Mouse (Mus musculus) heart, embryonic 15.5 days (tissue): ENCODE results near the gene Rbms3. TPM values are rescaled to one million over a fixed set of nuclear protein-coding genes. Genes with fewer than 3 reads are reported as not detected.

ENCODE experiments used
- ATAC-seq: fragments of 200-750 bp; cut with Nextera tagmentation; replicated peaks from 2 replicates; pipeline ENCODE4 v1.8.0; 2017; ENCODE audit warnings: low read depth, moderate TSS enrichment; ENCODE audit not compliant: insufficient number of reproducible peaks, insufficient read depth, low FRiP score
- H3K27ac ChIP-seq: fragments of 300-500 bp; sonication (generic); 2 replicates; pipeline ENCODE4 v1.5.1; 2015; ENCODE audit warnings: mild to moderate bottlenecking, inconsistent platforms
- H3K27me3 ChIP-seq: fragments of 300-500 bp; sonication (generic); 2 replicates; pipeline ENCODE4 v1.6.1; 2015; ENCODE audit warnings: inconsistent platforms
- H3K36me3 ChIP-seq: fragments of 300-500 bp; sonication (generic); 2 replicates; pipeline ENCODE4 v1.6.1; 2015; ENCODE audit warnings: mild to moderate bottlenecking, inconsistent platforms
- H3K4me1 ChIP-seq: fragments of 300-500 bp; sonication (generic); replicated peaks from 2 replicates; pipeline ENCODE4 v1.6.1; 2015; ENCODE audit warnings: inconsistent platforms
- H3K4me2 ChIP-seq: fragments of 300-500 bp; sonication (generic); 2 replicates; pipeline ENCODE4 v1.6.1; 2015; ENCODE audit warnings: inconsistent platforms, mild to moderate bottlenecking, moderate library complexity
- H3K4me3 ChIP-seq: fragments of 300-500 bp; sonication (generic); 2 replicates; pipeline ENCODE4 v1.5.1; 2015; ENCODE audit warnings: mild to moderate bottlenecking, inconsistent platforms
- H3K9ac ChIP-seq: fragments of 300-500 bp; sonication (generic); 2 replicates; pipeline ENCODE4 v1.6.1; 2015; ENCODE audit warnings: mild to moderate bottlenecking, inconsistent platforms
- H3K9me3 ChIP-seq: fragments of 300-500 bp; sonication (generic); replicated peaks from 2 replicates; pipeline ENCODE4 v1.6.1; 2016; ENCODE audit warnings: inconsistent platforms
- whole genome bisulfite sequencing: fragments of 180-500 bp; shearing (Covaris S2); methylation state at CpG from one replicate; pipeline ENCODE4 v1.1.7; 2015; ENCODE audit warnings: mixed read lengths; 5-methylcytosine and 5-hydroxymethylcytosine counted together
- polyA plus RNA-seq: library from polyadenylated mRNA; unstranded; fragments of >200 nt; fragmentation: Nextera tagmentation; extraction: Ambion mirVana; gene quantifications from 2 replicates; pipeline ENCODE4 v1.2.1, GENCODE M21; 2015

The Rbms3 gene
- polyA plus RNA-seq, 1 experiment from 2014 or later: 36.5 TPM

- H3K4me1 ChIP-seq: peaks cover 36% of the 10 kb centered on the region
- H3K27me3 ChIP-seq: no peaks in the 10 kb centered on the region
- no peak for ATAC-seq
- peak overlapping the region; percentile 70 for H3K4me2 ChIP-seq
- H3K27ac ChIP-seq: peak overlapping the region; percentile 88
- 25% methylated on average over 13 of the region's 13 CpGs for WGBS
- H3K36me3 ChIP-seq: no peaks in the 10 kb centered on the region
- peak overlapping the region; percentile 74 for H3K4me3 ChIP-seq
- H3K9me3 ChIP-seq: no peaks in the 10 kb centered on the region
- peak overlapping the region; percentile 81 for H3K9ac ChIP-seq
These were observed 379.5 kb downstream of the Rbms3 start for GRCm38 (mm10) chr9:117250036-117250830.

- Histone ChIP-seq H3K27me3 (no peaks in the 10 kb centered on the region), H3K27ac (peak overlapping the region; percentile 73), H3K9ac (no peak overlapping the region), H3K9me3 (no peaks in the 10 kb centered on the region), H3K4me3 (peak overlapping the region; percentile 19; the same call in 1 of the 2 replicates), H3K36me3 (no peaks in the 10 kb centered on the region), H3K4me2 (peak overlapping the region; percentile 50), H3K4me1 (peaks cover 31% of the 10 kb centered on the region)
- 22% methylated on average over 5 of the region's 5 CpGs for WGBS
- no peak for ATAC-seq
These were observed 382.3 kb downstream of the Rbms3 start for GRCm38 (mm10) chr9:117247311-117247980.

- 0 out of 2 replicates have a peak overlapping the region, but pooled peaks have one; percentile 73 for H3K27ac ChIP-seq
- no peaks in the 10 kb centered on the region for H3K27me3 ChIP-seq
- WGBS: 75% methylated on average over 12 of the region's 12 CpGs
- H3K9ac ChIP-seq: no peak overlapping the region
- ATAC-seq: no peak
- 0 out of 2 replicates have a peak, but pooled peaks cover 4% of the 10 kb centered on the region for H3K9me3 ChIP-seq
- peaks cover 7% of the 10 kb centered on the region for H3K36me3 ChIP-seq
- no peak overlapping the region for H3K4me3 ChIP-seq
- H3K4me1 ChIP-seq: peaks cover 31% of the 10 kb centered on the region
- H3K4me2 ChIP-seq: peak overlapping the region; percentile 50
These were observed 383.5 kb downstream of the Rbms3 start for GRCm38 (mm10) chr9:117246173-117246572.

DNA sequence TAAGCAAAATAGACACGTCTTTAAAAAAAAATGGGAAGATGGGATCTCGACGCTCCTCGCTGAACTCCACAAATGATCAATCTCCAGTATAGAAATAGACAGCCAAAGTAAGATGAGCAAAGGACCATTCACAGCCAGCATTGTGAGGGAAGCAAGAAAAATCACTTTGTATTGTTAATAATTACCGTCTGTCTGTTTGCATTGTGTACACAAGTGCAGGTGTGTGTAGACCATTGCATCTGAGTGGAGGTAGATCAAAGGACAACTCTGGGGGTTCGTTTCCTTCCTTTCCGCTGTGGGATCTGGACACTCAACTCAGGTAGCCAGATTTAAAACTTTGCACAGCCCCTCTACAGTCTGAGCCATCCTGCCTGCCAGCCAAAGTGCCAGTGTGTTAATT, 386.3 kb downstream of the Rbms3 start:
- no peak overlapping the region for H3K4me2 ChIP-seq
- no peak overlapping the region for H3K4me3 ChIP-seq
- ATAC-seq: no peak
- no peaks in the 10 kb centered on the region for H3K27me3 ChIP-seq
- peaks cover 8% of the 10 kb centered on the region for H3K36me3 ChIP-seq
- H3K27ac ChIP-seq: no peak overlapping the region
- 0 out of 2 replicates have a peak, but pooled peaks cover 4% of the 10 kb centered on the region for H3K9me3 ChIP-seq
- H3K4me1 ChIP-seq: peaks cover 22% of the 10 kb centered on the region
- WGBS: 86% methylated on average over 7 of the region's 7 CpGs
- H3K9ac ChIP-seq: no peak overlapping the region

- Histone ChIP-seq H3K36me3 (no peaks in the 10 kb centered on the region), H3K9me3 (no peaks in the 10 kb centered on the region), H3K27ac (no peak overlapping the region), H3K4me3 (no peak overlapping the region), H3K4me2 (no peak overlapping the region), H3K4me1 (peaks cover 13% of the 10 kb centered on the region), H3K9ac (no peak overlapping the region), H3K27me3 (no peaks in the 10 kb centered on the region)
- 84% methylated on average over 6 of the region's 6 CpGs for WGBS
- no peak for ATAC-seq
These were observed 395.0 kb downstream of the Rbms3 start for GRCm38 (mm10) chr9:117234726-117235075.

GRCm38 (mm10) chr9:117234065-117234725, 395.5 kb downstream of the Rbms3 start:
- no peak overlapping the region for H3K9ac ChIP-seq
- no peak overlapping the region for H3K4me2 ChIP-seq
- H3K4me3 ChIP-seq: no peak overlapping the region
- H3K27me3 ChIP-seq: no peaks in the 10 kb centered on the region
- 86% methylated on average over 5 of the region's 5 CpGs for WGBS
- no peak for ATAC-seq
- H3K4me1 ChIP-seq: peaks cover 13% of the 10 kb centered on the region
- no peaks in the 10 kb centered on the region; the same call in 1 of the 2 replicates for H3K36me3 ChIP-seq
- no peaks in the 10 kb centered on the region for H3K9me3 ChIP-seq
- H3K27ac ChIP-seq: no peak overlapping the region

DNA sequence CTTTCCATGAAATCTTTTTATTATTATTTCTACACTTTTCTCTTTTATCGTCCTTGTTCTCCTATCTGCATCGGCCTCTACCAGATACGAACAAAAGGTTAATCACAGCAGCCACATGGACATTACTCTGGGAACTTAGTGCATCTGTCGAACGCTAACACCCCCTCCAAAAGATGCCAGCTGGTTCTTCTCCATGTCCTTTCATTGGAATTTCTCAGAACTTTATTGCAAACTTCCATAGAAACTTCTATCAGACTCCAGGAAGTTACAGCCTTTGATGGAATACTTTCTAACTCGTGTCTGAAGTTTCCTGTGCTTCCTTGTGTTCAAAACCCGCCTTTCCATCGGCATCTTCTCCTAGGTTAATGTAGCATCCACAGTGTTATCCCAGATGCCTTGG, 407.0 kb downstream of the Rbms3 start:
- 66% methylated on average over 8 of the region's 8 CpGs for WGBS
- Histone ChIP-seq H3K27me3 (no peaks in the 10 kb centered on the region), H3K9ac (no peak overlapping the region), H3K4me1 (peaks cover 4% of the 10 kb centered on the region; the same call in 1 of the 2 replicates), H3K9me3 (no peaks in the 10 kb centered on the region), H3K27ac (no peak overlapping the region), H3K4me3 (no peak overlapping the region), H3K36me3 (no peaks in the 10 kb centered on the region), H3K4me2 (no peak overlapping the region)
- no peak for ATAC-seq

DNA sequence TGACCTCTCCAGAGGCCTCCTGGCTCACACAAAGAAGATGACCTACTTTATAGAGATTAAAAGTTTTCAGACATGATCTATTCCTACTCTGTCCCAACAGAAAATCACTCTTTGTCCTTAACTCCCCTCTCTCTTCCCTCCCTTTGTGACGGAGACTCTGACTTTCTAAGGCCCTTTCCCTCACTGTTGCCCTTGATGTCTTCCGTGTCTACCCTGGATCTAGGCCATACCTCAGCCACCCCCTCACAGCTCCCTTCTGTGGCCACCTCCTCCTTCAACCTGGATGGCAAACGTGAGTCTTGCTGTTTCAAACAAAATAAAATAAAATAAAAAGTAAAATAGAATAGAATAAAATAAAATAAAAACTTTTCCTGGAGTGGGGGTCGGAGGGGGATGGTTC, 408.2 kb downstream of the Rbms3 start:
- H3K4me2 ChIP-seq: no peak overlapping the region
- 76% methylated on average over 4 of the region's 4 CpGs for WGBS
- H3K27ac ChIP-seq: no peak overlapping the region
- no peak for ATAC-seq
- peaks cover 7% of the 10 kb centered on the region; the same call in 1 of the 2 replicates for H3K4me1 ChIP-seq
- H3K27me3 ChIP-seq: no peaks in the 10 kb centered on the region
- no peak overlapping the region for H3K9ac ChIP-seq
- no peaks in the 10 kb centered on the region for H3K9me3 ChIP-seq
- no peaks in the 10 kb centered on the region for H3K36me3 ChIP-seq
- no peak overlapping the region for H3K4me3 ChIP-seq

- Histone ChIP-seq H3K4me1 (0 out of 2 replicates have a peak, but pooled peaks cover 8% of the 10 kb centered on the region), H3K9ac (no peak overlapping the region), H3K27me3 (no peaks in the 10 kb centered on the region), H3K4me2 (no peak overlapping the region), H3K36me3 (no peaks in the 10 kb centered on the region), H3K4me3 (no peak overlapping the region), H3K9me3 (no peaks in the 10 kb centered on the region), H3K27ac (no peak overlapping the region)
- 76% methylated on average over 9 of the region's 9 CpGs for WGBS
- ATAC-seq: no peak
These were observed 413.5 kb downstream of the Rbms3 start for GRCm38 (mm10) chr9:117216026-117216755.

GRCm38 (mm10) chr9:117212023-117212422, 417.7 kb downstream of the Rbms3 start:
- H3K4me1 ChIP-seq: 0 out of 2 replicates have a peak, but pooled peaks cover 7% of the 10 kb centered on the region
- WGBS: 64% methylated on average over 4 of the region's 4 CpGs

DNA sequence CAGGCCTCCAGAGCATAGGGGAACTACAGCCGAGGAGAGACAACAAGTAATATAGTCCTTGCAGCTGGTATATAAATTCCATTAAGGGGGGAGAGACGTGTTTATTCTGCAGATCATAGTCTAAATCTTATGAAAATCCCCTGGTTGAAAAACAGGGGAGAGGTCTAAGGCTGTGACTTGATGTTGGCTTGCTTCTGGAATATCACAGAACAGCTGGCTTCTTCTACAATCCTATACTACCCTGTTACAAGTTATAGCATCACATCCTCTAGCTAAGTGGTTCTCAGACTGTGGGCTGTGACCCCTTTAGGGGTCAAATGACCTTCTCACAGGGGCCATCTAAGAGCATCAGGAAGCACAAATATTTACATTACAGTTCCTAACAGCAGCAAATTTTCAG, 419.4 kb downstream of the Rbms3 start:
- no peak overlapping the region for H3K4me2 ChIP-seq
- 75% methylated on average over 2 of the region's 2 CpGs for WGBS
- no peak for ATAC-seq
- no peaks in the 10 kb centered on the region for H3K36me3 ChIP-seq
- H3K9me3 ChIP-seq: no peaks in the 10 kb centered on the region
- H3K27ac ChIP-seq: no peak overlapping the region
- no peak overlapping the region for H3K4me3 ChIP-seq
- H3K9ac ChIP-seq: no peak overlapping the region
- H3K27me3 ChIP-seq: no peaks in the 10 kb centered on the region
- 0 out of 2 replicates have a peak, but pooled peaks cover 5% of the 10 kb centered on the region for H3K4me1 ChIP-seq

More at GRCm38 (mm10) chr9:117212023-117212422, 417.7 kb downstream of the Rbms3 start:
- no peak overlapping the region for H3K4me2 ChIP-seq
- no peaks in the 10 kb centered on the region for H3K27me3 ChIP-seq
- no peak overlapping the region for H3K27ac ChIP-seq
- no peak overlapping the region for H3K9ac ChIP-seq
- ATAC-seq: no peak
- no peaks in the 10 kb centered on the region for H3K9me3 ChIP-seq
- H3K4me3 ChIP-seq: no peak overlapping the region
- no peaks in the 10 kb centered on the region for H3K36me3 ChIP-seq
